Mouse (Mus musculus): Measurements from ENCODE around the gene Il1rn. TPM values are rescaled to one million over a fixed set of nuclear protein-coding genes. Genes with fewer than 3 reads are reported as not detected.

Gene Il1rn
- total RNA-seq, 2 experiments from 2014 or later, result 0.41 TPM; not detected in 1

GRCm38 (mm10) chr2:24382456-24383230, 46.0 kb downstream of the Il1rn start:
- DNase-seq, result no peak

DNA sequence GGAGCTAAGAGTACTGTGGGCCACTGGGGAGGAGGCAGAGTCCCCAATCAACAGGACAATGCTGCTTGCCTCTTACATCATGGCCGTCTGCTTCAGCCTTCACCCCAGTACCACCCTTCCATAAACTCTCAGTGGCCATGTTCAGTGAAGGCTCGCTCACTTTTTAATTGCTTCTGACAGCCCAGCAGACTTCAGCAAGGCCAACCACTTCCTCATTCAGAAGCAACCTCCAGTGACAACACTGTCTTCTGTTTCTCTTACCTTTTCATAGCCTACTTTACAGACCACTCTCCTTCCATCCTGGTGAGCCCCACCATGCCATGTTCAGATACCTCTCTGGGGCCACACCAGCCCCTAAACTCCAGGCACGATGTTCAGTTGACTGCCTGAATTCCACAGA, 47.0 kb downstream of the Il1rn start:
- no peak for DNase-seq

GRCm38 (mm10) chr2:24384393-24384792, 47.7 kb downstream of the Il1rn start:
- DNase-seq, result no peak

DNA sequence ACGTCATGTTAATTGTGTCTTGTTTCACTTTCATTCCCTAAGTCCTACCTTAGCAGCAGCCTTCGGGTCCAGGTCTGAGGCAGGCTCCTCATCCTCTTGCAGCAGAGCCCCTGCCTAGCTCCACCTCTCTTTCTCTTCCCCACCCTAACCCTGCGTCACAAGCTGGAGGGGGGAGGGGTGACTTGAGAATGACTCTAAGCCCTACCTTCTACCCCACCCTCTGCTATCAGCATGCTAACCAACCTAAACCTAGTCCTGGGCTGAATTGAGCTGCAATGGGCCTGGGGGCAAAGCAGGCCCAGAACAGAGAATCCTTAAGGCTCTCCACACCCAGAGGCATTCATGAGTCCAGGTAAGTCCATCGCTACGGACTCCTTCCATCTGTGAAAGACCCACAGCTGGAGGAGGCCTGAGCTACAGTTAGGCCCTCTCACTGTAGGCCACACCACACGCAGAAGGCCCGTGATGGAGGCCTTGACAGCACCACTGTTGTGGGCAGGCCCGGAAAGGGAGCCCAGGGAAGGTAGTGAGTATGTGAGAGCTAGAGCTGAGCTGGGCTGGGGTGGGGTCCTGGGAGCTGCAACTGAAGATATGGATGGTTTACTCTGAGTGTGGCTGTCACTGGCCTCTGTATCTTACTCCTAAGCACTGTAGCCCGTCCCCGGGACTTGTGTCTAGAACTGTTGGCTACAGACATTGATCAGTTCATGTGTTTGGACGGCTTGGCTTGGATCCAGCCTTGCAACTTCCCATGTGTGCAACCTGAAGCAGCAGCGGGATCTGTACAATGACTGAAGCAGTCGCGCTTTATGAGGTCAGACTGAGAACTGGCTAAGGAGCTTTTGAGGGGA, 48.7 kb downstream of the Il1rn start:
- peak in 1 of 2 experiments; percentile 27 for DNase-seq

GRCm38 (mm10) chr2:24386158-24386963, 49.7 kb downstream of the Il1rn start:
- peak; percentile 16 to 46 for DNase-seq

DNA sequence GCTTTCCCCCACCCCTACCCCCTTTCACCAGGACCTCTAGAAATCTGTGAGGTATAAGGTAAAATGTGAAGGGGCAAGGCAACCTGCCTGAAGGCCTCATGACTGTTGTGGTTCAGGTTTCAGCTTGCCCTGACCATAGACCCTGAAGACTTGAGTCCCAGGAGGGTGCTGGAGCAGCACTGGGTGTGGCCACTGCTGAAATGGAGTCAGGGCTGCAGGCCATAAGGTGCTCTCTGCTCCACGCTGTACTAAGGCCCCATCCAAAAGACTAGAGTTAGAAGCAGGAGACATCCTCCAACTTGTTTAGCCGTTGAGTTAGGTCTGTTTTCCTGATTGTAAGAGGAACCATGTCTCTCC, 50.3 kb downstream of the Il1rn start:
- DNase-seq, result no peak

DNA sequence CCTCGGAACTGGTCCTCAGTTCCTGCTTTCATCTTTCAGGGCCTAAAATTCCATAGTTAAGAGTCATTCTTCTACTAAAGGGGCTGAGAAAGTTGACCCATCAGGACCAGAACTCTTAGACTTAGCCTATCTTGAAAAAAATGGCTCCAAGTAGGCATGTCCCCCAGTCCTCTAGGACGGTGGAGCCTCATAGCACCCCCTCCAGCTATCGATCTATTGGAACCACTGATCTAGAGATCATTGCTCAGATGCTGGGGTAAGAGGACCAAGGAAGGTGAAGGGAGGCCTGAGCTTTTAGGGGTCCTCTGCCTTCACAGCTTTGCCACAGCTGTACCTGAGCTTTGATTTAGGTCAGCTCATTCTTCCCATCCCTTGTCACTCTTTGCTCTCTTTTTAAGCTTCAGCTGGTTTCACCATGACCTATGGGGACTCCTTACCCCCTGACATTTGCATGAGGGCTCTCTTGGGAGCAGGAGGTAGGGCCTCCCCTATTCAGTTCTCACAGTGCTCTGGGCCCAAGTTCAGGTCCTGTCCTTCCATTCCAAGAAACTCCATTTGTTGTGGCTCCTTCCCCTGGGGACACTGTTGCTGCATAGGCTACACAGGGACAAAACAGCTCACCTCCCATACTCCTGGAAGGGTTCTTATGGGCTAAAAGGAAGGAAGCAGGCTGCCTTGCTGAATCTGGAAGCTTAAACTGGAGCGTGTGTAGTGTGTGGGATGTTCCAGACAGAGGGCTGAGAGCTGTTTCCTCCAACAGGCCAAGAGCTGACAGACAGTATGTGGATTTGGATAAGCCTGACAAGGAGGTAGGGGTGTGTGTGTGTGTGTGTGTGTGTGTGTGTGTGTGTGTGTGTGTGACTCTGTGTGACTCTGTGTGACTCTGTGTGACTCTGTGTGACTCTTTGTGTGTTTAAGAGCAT, 51.0 kb downstream of the Il1rn start:
- no peak for DNase-seq

DNA sequence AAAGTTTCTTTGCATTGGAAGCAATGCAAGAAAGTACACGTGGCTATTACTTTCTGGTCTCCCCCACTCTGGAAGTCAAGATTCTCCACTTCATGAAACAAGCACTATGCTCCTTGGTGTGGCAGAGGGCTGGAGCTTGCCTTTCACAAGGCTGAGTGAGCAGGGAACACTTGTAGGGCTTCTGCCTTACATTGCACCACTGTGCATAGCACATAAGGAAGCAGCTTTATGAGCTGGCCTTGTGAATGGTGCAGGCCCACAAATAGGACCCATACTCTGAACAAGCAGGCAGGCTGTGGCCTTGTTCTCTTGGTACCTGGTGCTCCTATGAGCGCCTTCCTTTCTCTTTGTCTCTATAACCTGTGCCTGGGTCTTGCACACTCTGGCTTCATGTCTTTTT, 56.6 kb downstream of the Il1rn start:
- no peak for DNase-seq

- no peak for DNase-seq
Measured at GRCm38 (mm10) chr2:24397115-24397514, 60.5 kb downstream of the Il1rn start.

GRCm38 (mm10) chr2:24400711-24401110, 64.1 kb downstream of the Il1rn start:
- DNase-seq, result no peak

Other genes with a start within 250 kb of the Il1rn start
- gene Tbpl2, start 240.3 kb upstream of the Il1rn start, total RNA-seq (2021), result not detected
- gene Il1f8, start 183.7 kb upstream of the Il1rn start, total RNA-seq (2021), result not detected
- gene Il1f9, start 150.4 kb upstream of the Il1rn start, total RNA-seq (2021), result under 1 TPM in 1 of 2 experiments, not detected in 1; 0.15 TPM
- gene Il1f6, start 121.4 kb upstream of the Il1rn start, total RNA-seq (2021), result not detected
- not detected for gene Il1f5, start 59.9 kb upstream of the Il1rn start, total RNA-seq (2021)
- gene Il1f10, start 45.7 kb upstream of the Il1rn start, total RNA-seq (2021), result not detected
- gene Psd4, start 30.7 kb downstream of the Il1rn start, total RNA-seq (2021), result 1 to 10 TPM; 1.0 to 3.1 TPM
- not detected for gene Pax8, start 138.7 kb downstream of the Il1rn start, total RNA-seq (2021)